Mouse (Mus musculus): ENCODE data around the gene Foxd3. TPM values are rescaled to one million over a fixed set of nuclear protein-coding genes. Genes with fewer than 3 reads are reported as not detected.

The Foxd3 gene
- polyA plus RNA-seq, 1 experiment from 2014 or later, result 0.07 TPM

GRCm38 (mm10) chr4:99654621-99655296 lies 1.3 kb upstream of the Foxd3 start:
- H3K4me3 ChIP-seq (ENCODE audit: low read depth, low read length), result no peak overlapping the region
- H3K4me1 ChIP-seq (replicated peaks; ENCODE audit: control insufficient read depth, insufficient read depth, low read length), result peaks cover 5% of the 10 kb centered on the region; the same call in 1 of the 2 replicates
- peak; percentile 33 for DNase-seq (ENCODE audit: low spot score)
- no peaks in the 10 kb centered on the region for H3K36me3 ChIP-seq (ENCODE audit: control insufficient read depth, insufficient read depth, low read length)
- H3K27ac ChIP-seq (ENCODE audit: low read depth, low read length), result no peak overlapping the region
- H3K4me2 ChIP-seq, result no peak overlapping the region
- WGBS, result 4% methylated on average over 27 of the region's 27 CpGs
- no peaks in the 10 kb centered on the region for H3K9me3 ChIP-seq (ENCODE audit: control insufficient read depth, low read length)
- H3K27me3 ChIP-seq (replicated peaks; ENCODE audit: control insufficient read depth, insufficient read depth, low read length), result peaks cover 97% of the 10 kb centered on the region
- no peak overlapping the region for H3K9ac ChIP-seq (ENCODE audit: low read depth, low read length)
- no peak for ATAC-seq (replicated peaks; ENCODE audit: low FRiP score)

- H3K27ac ChIP-seq (ENCODE audit: low read depth, low read length), result no peak overlapping the region
Observed at GRCm38 (mm10) chr4:99656605-99657429, 718 bp downstream of the Foxd3 start.

GRCm38 (mm10) chr4:99657430-99657820 lies 1.3 kb downstream of the Foxd3 start:
- DNase-seq (ENCODE audit: low spot score) (no peak), ATAC-seq (replicated peaks; ENCODE audit: low FRiP score) (no peak)
- H3K27ac ChIP-seq (ENCODE audit: low read depth, low read length), result no peak overlapping the region
- H3K9ac ChIP-seq (ENCODE audit: low read depth, low read length), result no peak overlapping the region
- peak overlapping the region; percentile 40 for H3K4me2 ChIP-seq
- H3K4me1 ChIP-seq (replicated peaks; ENCODE audit: control insufficient read depth, insufficient read depth, low read length), result peaks cover 8% of the 10 kb centered on the region
- H3K9me3 ChIP-seq (ENCODE audit: control insufficient read depth, low read length), result no peaks in the 10 kb centered on the region
- H3K27me3 ChIP-seq (replicated peaks; ENCODE audit: control insufficient read depth, insufficient read depth, low read length), result peaks cover 97% of the 10 kb centered on the region
- WGBS, result 0% methylated on average over 54 of the region's 62 CpGs
- H3K4me3 ChIP-seq (ENCODE audit: low read depth, low read length), result peak overlapping the region; percentile 32
- no peaks in the 10 kb centered on the region for H3K36me3 ChIP-seq (ENCODE audit: control insufficient read depth, insufficient read depth, low read length)

More at GRCm38 (mm10) chr4:99656605-99657429, 718 bp downstream of the Foxd3 start:
- ATAC-seq (replicated peaks; ENCODE audit: low FRiP score) (no peak), DNase-seq (ENCODE audit: low spot score) (peak; percentile 49)
- no peaks in the 10 kb centered on the region for H3K36me3 ChIP-seq (ENCODE audit: control insufficient read depth, insufficient read depth, low read length)
- no peak overlapping the region for H3K9ac ChIP-seq (ENCODE audit: low read depth, low read length)
- H3K4me2 ChIP-seq, result peak overlapping the region; percentile 40
- H3K4me3 ChIP-seq (ENCODE audit: low read depth, low read length), result peak overlapping the region; percentile 32
- H3K4me1 ChIP-seq (replicated peaks; ENCODE audit: control insufficient read depth, insufficient read depth, low read length), result peaks cover 8% of the 10 kb centered on the region
- H3K9me3 ChIP-seq (ENCODE audit: control insufficient read depth, low read length), result no peaks in the 10 kb centered on the region
- WGBS, result 1% methylated on average over 87 of the region's 92 CpGs
- peaks cover 97% of the 10 kb centered on the region for H3K27me3 ChIP-seq (replicated peaks; ENCODE audit: control insufficient read depth, insufficient read depth, low read length)

GRCm38 (mm10) chr4:99657831-99658470 lies 1.9 kb downstream of the Foxd3 start:
- Histone ChIP-seq H3K27me3 (replicated peaks; ENCODE audit: control insufficient read depth, insufficient read depth, low read length) (peaks cover 97% of the 10 kb centered on the region), H3K4me3 (ENCODE audit: low read depth, low read length) (peak overlapping the region; percentile 32), H3K27ac (ENCODE audit: low read depth, low read length) (no peak overlapping the region), H3K9ac (ENCODE audit: low read depth, low read length) (no peak overlapping the region), H3K36me3 (ENCODE audit: control insufficient read depth, insufficient read depth, low read length) (no peaks in the 10 kb centered on the region), H3K4me2 (peak overlapping the region; percentile 40), H3K4me1 (replicated peaks; ENCODE audit: control insufficient read depth, insufficient read depth, low read length) (peaks cover 8% of the 10 kb centered on the region), H3K9me3 (ENCODE audit: control insufficient read depth, low read length) (no peaks in the 10 kb centered on the region)
- 2% methylated on average over 41 of the region's 41 CpGs for WGBS
- ATAC-seq (replicated peaks; ENCODE audit: low FRiP score) (no peak), DNase-seq (ENCODE audit: low spot score) (peak; percentile 47)

GRCm38 (mm10) chr4:99658881-99659280 lies 2.8 kb downstream of the Foxd3 start:
- H3K36me3 ChIP-seq (ENCODE audit: control insufficient read depth, insufficient read depth, low read length), result no peaks in the 10 kb centered on the region
- no peak overlapping the region for H3K9ac ChIP-seq (ENCODE audit: low read depth, low read length)
- H3K27me3 ChIP-seq (replicated peaks; ENCODE audit: control insufficient read depth, insufficient read depth, low read length), result peaks cover 97% of the 10 kb centered on the region
- no peak overlapping the region for H3K4me2 ChIP-seq
- no peaks in the 10 kb centered on the region for H3K9me3 ChIP-seq (ENCODE audit: control insufficient read depth, low read length)
- no peak for DNase-seq (ENCODE audit: low spot score)
- 19% methylated on average over 6 of the region's 6 CpGs for WGBS
- H3K4me3 ChIP-seq (ENCODE audit: low read depth, low read length), result no peak overlapping the region
- H3K4me1 ChIP-seq (replicated peaks; ENCODE audit: control insufficient read depth, insufficient read depth, low read length), result peaks cover 8% of the 10 kb centered on the region
- H3K27ac ChIP-seq (ENCODE audit: low read depth, low read length), result no peak overlapping the region
- ATAC-seq (replicated peaks; ENCODE audit: low FRiP score), result no peak

GRCm38 (mm10) chr4:99659361-99660072 lies 3.4 kb downstream of the Foxd3 start:
- ATAC-seq (replicated peaks; ENCODE audit: low FRiP score), result no peak
- Histone ChIP-seq H3K4me1 (replicated peaks; ENCODE audit: control insufficient read depth, insufficient read depth, low read length) (peaks cover 8% of the 10 kb centered on the region), H3K36me3 (ENCODE audit: control insufficient read depth, insufficient read depth, low read length) (no peaks in the 10 kb centered on the region), H3K4me3 (ENCODE audit: low read depth, low read length) (no peak overlapping the region), H3K27ac (ENCODE audit: low read depth, low read length) (no peak overlapping the region), H3K9me3 (ENCODE audit: control insufficient read depth, low read length) (no peaks in the 10 kb centered on the region), H3K4me2 (no peak overlapping the region), H3K27me3 (replicated peaks; ENCODE audit: control insufficient read depth, insufficient read depth, low read length) (peaks cover 97% of the 10 kb centered on the region), H3K9ac (ENCODE audit: low read depth, low read length) (no peak overlapping the region)
- WGBS, result 2% methylated on average over 28 of the region's 28 CpGs
- DNase-seq (ENCODE audit: low spot score), result peak; percentile 43

- Histone ChIP-seq H3K4me1 (replicated peaks; ENCODE audit: control insufficient read depth, insufficient read depth, low read length) (peaks cover 8% of the 10 kb centered on the region), H3K36me3 (ENCODE audit: control insufficient read depth, insufficient read depth, low read length) (no peaks in the 10 kb centered on the region), H3K27ac (ENCODE audit: low read depth, low read length) (no peak overlapping the region), H3K4me3 (ENCODE audit: low read depth, low read length) (no peak overlapping the region), H3K4me2 (no peak overlapping the region), H3K9ac (ENCODE audit: low read depth, low read length) (no peak overlapping the region), H3K27me3 (replicated peaks; ENCODE audit: control insufficient read depth, insufficient read depth, low read length) (peaks cover 92% of the 10 kb centered on the region), H3K9me3 (ENCODE audit: control insufficient read depth, low read length) (no peaks in the 10 kb centered on the region)
- DNase-seq (ENCODE audit: low spot score), result peak; percentile 49
- no peak for ATAC-seq (replicated peaks; ENCODE audit: low FRiP score)
- WGBS, result 1% methylated on average over 20 of the region's 20 CpGs
Observed at GRCm38 (mm10) chr4:99660073-99660611, 4.0 kb downstream of the Foxd3 start.

- H3K36me3 ChIP-seq (ENCODE audit: control insufficient read depth, insufficient read depth, low read length), result no peaks in the 10 kb centered on the region
- H3K4me3 ChIP-seq (ENCODE audit: low read depth, low read length), result no peak overlapping the region
- H3K4me2 ChIP-seq, result peak overlapping the region; percentile 16; the same call in 1 of the 2 replicates
- ATAC-seq (replicated peaks; ENCODE audit: low FRiP score) (no peak), DNase-seq (ENCODE audit: low spot score) (peak; percentile 69)
- H3K9ac ChIP-seq (ENCODE audit: low read depth, low read length), result no peak overlapping the region
- peaks cover 6% of the 10 kb centered on the region for H3K4me1 ChIP-seq (replicated peaks; ENCODE audit: control insufficient read depth, insufficient read depth, low read length)
- peaks cover 83% of the 10 kb centered on the region for H3K27me3 ChIP-seq (replicated peaks; ENCODE audit: control insufficient read depth, insufficient read depth, low read length)
- 0% methylated on average over 11 of the region's 11 CpGs for WGBS
- no peaks in the 10 kb centered on the region for H3K9me3 ChIP-seq (ENCODE audit: control insufficient read depth, low read length)
- H3K27ac ChIP-seq (ENCODE audit: low read depth, low read length), result no peak overlapping the region
Observed at GRCm38 (mm10) chr4:99660981-99661380, 4.9 kb downstream of the Foxd3 start.

All from liver, embryonic 11.5 days (tissue).